Comparison of ENCODE assay signal across 25 mouse cellular contexts in the genomic region with DNA sequence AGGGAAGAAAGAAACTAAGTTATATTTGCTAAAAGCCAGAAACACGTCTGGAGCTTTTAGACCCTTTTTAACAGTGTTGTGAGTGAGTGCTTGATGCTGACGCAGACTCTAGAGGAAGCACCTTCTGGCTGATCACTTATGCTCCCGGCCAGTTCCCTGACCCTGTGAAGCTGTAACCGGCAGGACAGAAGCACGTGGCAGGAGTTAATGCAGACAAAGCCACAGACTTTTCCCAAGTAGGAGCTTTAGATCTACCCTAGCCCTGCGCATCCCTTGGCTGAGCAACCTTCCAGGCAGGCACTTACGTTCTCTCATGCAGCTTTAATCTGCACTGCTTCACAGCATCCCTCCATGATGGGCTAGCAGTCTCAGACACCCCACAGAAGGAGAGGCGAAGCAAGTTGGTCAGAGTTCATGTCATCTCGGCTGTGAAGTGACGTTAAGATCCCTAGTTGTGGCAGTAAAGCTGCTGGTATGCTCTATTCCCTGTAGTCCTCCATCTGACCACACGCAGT.
"Had no signal": no experiment of that assay in that cellular context is flagged by ENCODE, and none has a peak within 500 bp of the region (broad histone marks: within the 10 kb centered on the region; RNA-seq: fewer than 3 reads in every experiment).

No protein-coding gene starts in this region.

- H3K4me2 ChIP-seq: heart, embryonic 12.5 days; heart, embryonic 15.5 days; hindbrain, embryonic 12.5 days; hindbrain, embryonic 14.5 days; intestine, embryonic 15.5 days; limb, embryonic 12.5 days had no signal

- H3K9me3 ChIP-seq: heart, embryonic 12.5 days; heart, embryonic 15.5 days; hindbrain, embryonic 10.5 days; hindbrain, embryonic 12.5 days; intestine, embryonic 15.5 days; limb, embryonic 10.5 days; limb, embryonic 12.5 days had no signal

- H3K4me1 ChIP-seq: hindbrain, embryonic 10.5 days; hindbrain, embryonic 12.5 days; intestine, embryonic 15.5 days; limb, embryonic 10.5 days; limb, embryonic 12.5 days had no signal

- H3K9ac ChIP-seq: heart, embryonic 12.5 days; heart, embryonic 15.5 days; hindbrain, embryonic 12.5 days; hindbrain, embryonic 14.5 days; intestine, embryonic 15.5 days; limb, embryonic 12.5 days had no signal

- H3K4me3 ChIP-seq: gastrocnemius, adult 2 months; heart, adult 2 months; heart, embryonic 12.5 days; heart, embryonic 15.5 days; hindbrain, embryonic 10.5 days; hindbrain, embryonic 12.5 days; intestine, embryonic 15.5 days; layer of hippocampus, adult 2 months; left cerebral cortex, adult 2 months; limb, embryonic 10.5 days; limb, embryonic 12.5 days had no signal

- ATAC-seq: forebrain, embryonic 16.5 days; hindbrain, embryonic 16.5 days; inflammation-experienced regulatory T-cells, adult 6 months; intestine, embryonic 15.5 days; intestine, postnatal 0 days had no signal

- H3K27me3 ChIP-seq: heart, embryonic 12.5 days; heart, embryonic 15.5 days; hindbrain, embryonic 12.5 days; intestine, embryonic 15.5 days; limb, embryonic 12.5 days had no signal

- H3K27ac ChIP-seq: gastrocnemius, adult 2 months; heart, adult 2 months; heart, embryonic 15.5 days; hindbrain, embryonic 10.5 days; hindbrain, embryonic 12.5 days; hindbrain, embryonic 14.5 days; intestine, embryonic 15.5 days; layer of hippocampus, adult 2 months; left cerebral cortex, adult 2 months; limb, embryonic 10.5 days; limb, embryonic 12.5 days had no signal

- DNase-seq: gastrocnemius, adult 2 months; gastrocnemius, postnatal 10 days; gastrocnemius, postnatal 25 days; heart, adult 2 months; heart, postnatal 14 days; heart, postnatal 4 days; kidney, adult 18-20 months; kidney, adult 8-10 months; kidney, postnatal 10 days; kidney, postnatal 25 days; kidney, postnatal 4 days had no signal
